Comparison of ENCODE assay signal across 22 mouse cellular contexts in the genomic region with DNA sequence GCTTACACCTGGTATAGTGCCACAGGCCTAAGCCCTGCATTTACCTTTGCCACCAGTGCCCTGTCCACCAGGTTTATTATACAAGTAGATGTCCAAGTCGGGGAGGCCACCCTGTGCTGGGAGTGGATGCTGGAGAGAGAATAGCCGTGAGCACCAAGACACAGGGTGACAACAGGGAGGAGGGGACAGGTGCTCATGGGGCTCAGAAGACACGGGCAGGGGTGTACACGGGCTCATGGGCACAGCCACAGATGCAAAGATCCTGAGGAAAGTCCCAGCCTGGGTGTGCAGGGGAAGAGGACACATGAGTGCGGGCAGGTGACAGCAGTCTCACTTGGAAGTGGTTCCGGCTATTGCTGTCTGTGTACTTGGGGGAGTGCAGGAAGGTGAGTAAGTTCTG. TPM values are rescaled to one million over a fixed set of nuclear protein-coding genes. Genes with fewer than 3 reads are reported as not detected.
DNase-seq lines count a peak whose midpoint lies in the region; ATAC-seq lines count a peak whose summit lies in the region.
"Had no signal": no experiment of that assay in that cellular context is flagged by ENCODE, and none has a peak within 500 bp of the region (broad histone marks: within the 10 kb centered on the region; RNA-seq: fewer than 3 reads in every experiment).

No protein-coding gene starts in this region.

- H3K36me3 ChIP-seq in embryonic facial prominence, embryonic 11.5 days (replicated peaks; ENCODE audit: control insufficient read depth, insufficient read depth, low read depth, low read length): peaks cover 13% of the 10 kb centered on the region
- H3K36me3 ChIP-seq in embryonic facial prominence, embryonic 10.5 days (replicated peaks): peaks cover 98% of the 10 kb centered on the region
- peaks cover 58% of the 10 kb centered on the region for H3K36me3 ChIP-seq in heart, embryonic 11.5 days (ENCODE audit: control insufficient read depth, insufficient read depth, low read length)
- H3K36me3 ChIP-seq in midbrain, embryonic 11.5 days (ENCODE audit: control insufficient read depth, insufficient read depth, low read length): peaks cover 51% of the 10 kb centered on the region
- H3K36me3 ChIP-seq in midbrain, embryonic 14.5 days (ENCODE audit: control insufficient read depth, insufficient read depth, low read length): peaks cover 98% of the 10 kb centered on the region

- no peak overlapping the region for H3K4me2 ChIP-seq in embryonic facial prominence, embryonic 11.5 days (ENCODE audit: low read depth, low read length)
- H3K4me2 ChIP-seq in heart, embryonic 11.5 days: no peak overlapping the region
- H3K4me2 ChIP-seq in midbrain, embryonic 11.5 days: no peak overlapping the region
- H3K4me2 ChIP-seq in midbrain, embryonic 14.5 days (ENCODE audit: low read length): no peak overlapping the region

- H3K9ac ChIP-seq in embryonic facial prominence, embryonic 11.5 days (replicated peaks; ENCODE audit: low read length): no peak overlapping the region
- H3K9ac ChIP-seq in heart, embryonic 11.5 days (ENCODE audit: low read depth, low read length): no peak overlapping the region
- H3K9ac ChIP-seq in midbrain, embryonic 11.5 days (ENCODE audit: low read length): no peak overlapping the region
- H3K9ac ChIP-seq in midbrain, embryonic 14.5 days (replicated peaks; ENCODE audit: low read length): no peak overlapping the region

- intact Hi-C loops in gastrocnemius, postnatal 14 days (cut with DNase I; ENCODE audit: low total_unique reads): no loop called here

- no peaks in the 10 kb centered on the region for H3K9me3 ChIP-seq in embryonic facial prominence, embryonic 11.5 days (replicated peaks; ENCODE audit: control insufficient read depth, low read length)
- H3K9me3 ChIP-seq in embryonic facial prominence, embryonic 10.5 days: no peaks in the 10 kb centered on the region
- H3K9me3 ChIP-seq in heart, embryonic 11.5 days (replicated peaks; ENCODE audit: control insufficient read depth, low read length): no peaks in the 10 kb centered on the region
- no peaks in the 10 kb centered on the region for H3K9me3 ChIP-seq in midbrain, embryonic 11.5 days (ENCODE audit: control insufficient read depth, low read length)
- H3K9me3 ChIP-seq in midbrain, embryonic 14.5 days (ENCODE audit: control insufficient read depth, low read length): no peaks in the 10 kb centered on the region
- H3K9me3 ChIP-seq: G1E had no signal

- no peaks in the 10 kb centered on the region for H3K4me1 ChIP-seq in embryonic facial prominence, embryonic 11.5 days (ENCODE audit: control insufficient read depth, insufficient read depth, low read length)
- no peaks in the 10 kb centered on the region for H3K4me1 ChIP-seq in embryonic facial prominence, embryonic 10.5 days
- H3K4me1 ChIP-seq in heart, embryonic 11.5 days (ENCODE audit: control insufficient read depth, insufficient read depth, low read length): no peaks in the 10 kb centered on the region
- no peaks in the 10 kb centered on the region for H3K4me1 ChIP-seq in midbrain, embryonic 11.5 days (ENCODE audit: control insufficient read depth, insufficient read depth, low read length)
- no peaks in the 10 kb centered on the region for H3K4me1 ChIP-seq in midbrain, embryonic 14.5 days (ENCODE audit: control insufficient read depth, insufficient read depth, low read length)

- ATAC-seq in embryonic facial prominence, embryonic 11.5 days (replicated peaks; ENCODE audit: insufficient number of reproducible peaks, low FRiP score, low TSS enrichment, low read depth): peak; percentile 44; the same call in 1 of the 2 replicates
- no peak for ATAC-seq in heart, embryonic 11.5 days (replicated peaks; ENCODE audit: insufficient number of reproducible peaks, low FRiP score, low TSS enrichment)
- no peak for ATAC-seq in midbrain, embryonic 11.5 days (ENCODE audit: low FRiP score)
- ATAC-seq in midbrain, embryonic 14.5 days (ENCODE audit: low FRiP score, low TSS enrichment): no peak
- ATAC-seq: activated CD4-positive, CD25-positive, alpha-beta regulatory T cell, adult 4 months; CD4-positive, CD25-positive, alpha-beta regulatory T cell, adult 4 months; Patski had no signal

- DNase-seq in embryonic facial prominence, embryonic 11.5 days (ENCODE audit: low spot score): no peak
- no peak for DNase-seq in embryonic facial prominence, embryonic 10.5 days (ENCODE audit: low spot score)
- peak; percentile 2 for DNase-seq in gastrocnemius, postnatal 14 days
- DNase-seq in gastrocnemius, adult 18-20 months (ENCODE audit: low spot score): no peak
- peak; percentile 86 for DNase-seq in heart, adult 11 months
- peak; percentile 28 for DNase-seq in midbrain, embryonic 11.5 days (ENCODE audit: low spot score, missing footprints)
- no peak for DNase-seq in midbrain, embryonic 14.5 days
- DNase-seq: adrenal gland, adult 2 months; adrenal gland, adult 8-10 months; adrenal gland, postnatal 10 days; adrenal gland, postnatal 14 days; adrenal gland, postnatal 25 days; adrenal gland, postnatal 36 days; B cell, adult 2 months; cerebellum, adult 11 months; cerebellum, adult 11-12 months had no signal

- no peak overlapping the region for H3K27ac ChIP-seq in embryonic facial prominence, embryonic 11.5 days (replicated peaks; ENCODE audit: low read depth, low read length)
- H3K27ac ChIP-seq in embryonic facial prominence, embryonic 10.5 days (replicated peaks): no peak overlapping the region
- no peak overlapping the region for H3K27ac ChIP-seq in heart, embryonic 11.5 days (ENCODE audit: low read depth, low read length)
- no peak overlapping the region for H3K27ac ChIP-seq in midbrain, embryonic 11.5 days (ENCODE audit: low read depth, low read length)
- no peak overlapping the region for H3K27ac ChIP-seq in midbrain, embryonic 14.5 days (replicated peaks; ENCODE audit: low read depth, low read length)

- H3K4me3 ChIP-seq in embryonic facial prominence, embryonic 11.5 days (ENCODE audit: low read depth, low read length): no peak overlapping the region
- H3K4me3 ChIP-seq in embryonic facial prominence, embryonic 10.5 days: no peak overlapping the region
- no peak overlapping the region for H3K4me3 ChIP-seq in heart, embryonic 11.5 days (ENCODE audit: low read depth, low read length)
- no peak overlapping the region for H3K4me3 ChIP-seq in midbrain, embryonic 11.5 days (ENCODE audit: low read depth, low read length)
- no peak overlapping the region for H3K4me3 ChIP-seq in midbrain, embryonic 14.5 days (replicated peaks; ENCODE audit: low read depth, low read length)

- H3K27me3 ChIP-seq in embryonic facial prominence, embryonic 11.5 days (ENCODE audit: control insufficient read depth, insufficient read depth, low read length): no peaks in the 10 kb centered on the region
- H3K27me3 ChIP-seq in embryonic facial prominence, embryonic 10.5 days (replicated peaks; ENCODE audit: low read depth, poor library complexity, severe bottlenecking): no peaks in the 10 kb centered on the region
- no peaks in the 10 kb centered on the region for H3K27me3 ChIP-seq in heart, embryonic 11.5 days (ENCODE audit: control insufficient read depth, insufficient read depth, low read length)
- no peaks in the 10 kb centered on the region for H3K27me3 ChIP-seq in midbrain, embryonic 11.5 days (ENCODE audit: control insufficient read depth, insufficient read depth, low read length)
- no peaks in the 10 kb centered on the region for H3K27me3 ChIP-seq in midbrain, embryonic 14.5 days (ENCODE audit: control insufficient read depth, insufficient read depth, low read length)
- H3K27me3 ChIP-seq: CH12.LX, Patski had no signal

- 92% methylated on average over 6 of the region's 6 CpGs for WGBS in embryonic facial prominence, embryonic 11.5 days
- 92% methylated on average over 6 of the region's 6 CpGs for WGBS in embryonic facial prominence, embryonic 10.5 days
- WGBS in heart, embryonic 11.5 days (ENCODE audit: insufficient replicate concordance): 92% methylated on average over 6 of the region's 6 CpGs
- 92% methylated on average over 6 of the region's 6 CpGs for WGBS in midbrain, embryonic 11.5 days
- 97% methylated on average over 6 of the region's 6 CpGs for WGBS in midbrain, embryonic 14.5 days

RNA-seq across cellular contexts. Expression of gene Szt2, which starts 33.1 kb away (rescaled TPM):
- 6.8 and 7.0 TPM in 2 replicates for polyA plus RNA-seq in embryonic facial prominence, embryonic 11.5 days (2014; fragmentation: Nextera tagmentation; extraction: Ambion mirVana)
- polyA plus RNA-seq in embryonic facial prominence, embryonic 10.5 days (2016; fragmentation: Nextera tagmentation; extraction: Ambion mirVana): 8.2 and 9.4 TPM in 2 replicates
- 1 to 10 TPM; 5.6 to 7.1 TPM for total RNA-seq in gastrocnemius, postnatal 14 days (2021)
- 1 to 10 TPM; 4.6 to 5.6 TPM for total RNA-seq in gastrocnemius, adult 18-20 months (2021)
- polyA plus RNA-seq in heart, embryonic 11.5 days (2014; fragmentation: Nextera tagmentation; extraction: Ambion mirVana): 6.6 and 7.6 TPM in 2 replicates
- 7.8 and 8.2 TPM in 2 replicates for polyA plus RNA-seq in midbrain, embryonic 11.5 days (2014; fragmentation: Nextera tagmentation; extraction: Ambion mirVana)
- polyA plus RNA-seq in midbrain, embryonic 14.5 days (2014; fragmentation: Nextera tagmentation; extraction: Ambion mirVana): 13.2 and 14.7 TPM in 2 replicates

RNA-seq across cellular contexts. Expression of gene Med8, which starts 33.1 kb away (rescaled TPM):
- polyA plus RNA-seq in embryonic facial prominence, embryonic 11.5 days (2014; fragmentation: Nextera tagmentation; extraction: Ambion mirVana): 141 and 167 TPM in 2 replicates
- 152 and 155 TPM in 2 replicates for polyA plus RNA-seq in embryonic facial prominence, embryonic 10.5 days (2016; fragmentation: Nextera tagmentation; extraction: Ambion mirVana)
- total RNA-seq in gastrocnemius, postnatal 14 days (2021): 10 to 100 TPM; 37.6 to 38.3 TPM
- total RNA-seq in gastrocnemius, adult 18-20 months (2021): 10 to 100 TPM; 38.6 to 39.2 TPM
- polyA plus RNA-seq in heart, embryonic 11.5 days (2014; fragmentation: Nextera tagmentation; extraction: Ambion mirVana): 91.1 and 95.1 TPM in 2 replicates
- polyA plus RNA-seq in midbrain, embryonic 11.5 days (2014; fragmentation: Nextera tagmentation; extraction: Ambion mirVana): 166 and 176 TPM in 2 replicates
- polyA plus RNA-seq in midbrain, embryonic 14.5 days (2014; fragmentation: Nextera tagmentation; extraction: Ambion mirVana): 89.6 and 109 TPM in 2 replicates

RNA-seq across cellular contexts. Expression of gene Elovl1, which starts 51.9 kb away (rescaled TPM):
- polyA plus RNA-seq in embryonic facial prominence, embryonic 11.5 days (2014; fragmentation: Nextera tagmentation; extraction: Ambion mirVana): 38.6 and 43.5 TPM in 2 replicates
- 46.9 and 49.9 TPM in 2 replicates for polyA plus RNA-seq in embryonic facial prominence, embryonic 10.5 days (2016; fragmentation: Nextera tagmentation; extraction: Ambion mirVana)
- total RNA-seq in gastrocnemius, postnatal 14 days (2021): 10 to 100 TPM; 13.9 to 18.8 TPM
- 1 to 10 TPM; 5.0 to 6.9 TPM for total RNA-seq in gastrocnemius, adult 18-20 months (2021)
- 59.7 and 68.4 TPM in 2 replicates for polyA plus RNA-seq in heart, embryonic 11.5 days (2014; fragmentation: Nextera tagmentation; extraction: Ambion mirVana)
- polyA plus RNA-seq in midbrain, embryonic 11.5 days (2014; fragmentation: Nextera tagmentation; extraction: Ambion mirVana): 35.6 and 36.9 TPM in 2 replicates
- 14.0 and 25.0 TPM in 2 replicates for polyA plus RNA-seq in midbrain, embryonic 14.5 days (2014; fragmentation: Nextera tagmentation; extraction: Ambion mirVana)

Comparison
In these comparisons a context has a peak if more than half of its experiments do, and no peak if none do; other contexts are left out.
1. DNase-seq: peak in gastrocnemius, postnatal 14 days (single experiment), heart, adult 11 months (single experiment) and midbrain, embryonic 11.5 days (single experiment); none in embryonic facial prominence, embryonic 11.5 days (single experiment), embryonic facial prominence, embryonic 10.5 days (single experiment), gastrocnemius, adult 18-20 months (single experiment) and midbrain, embryonic 14.5 days (single experiment).